Mouse (Mus musculus): ENCODE measurements around the gene Rbfox1.

DNA sequence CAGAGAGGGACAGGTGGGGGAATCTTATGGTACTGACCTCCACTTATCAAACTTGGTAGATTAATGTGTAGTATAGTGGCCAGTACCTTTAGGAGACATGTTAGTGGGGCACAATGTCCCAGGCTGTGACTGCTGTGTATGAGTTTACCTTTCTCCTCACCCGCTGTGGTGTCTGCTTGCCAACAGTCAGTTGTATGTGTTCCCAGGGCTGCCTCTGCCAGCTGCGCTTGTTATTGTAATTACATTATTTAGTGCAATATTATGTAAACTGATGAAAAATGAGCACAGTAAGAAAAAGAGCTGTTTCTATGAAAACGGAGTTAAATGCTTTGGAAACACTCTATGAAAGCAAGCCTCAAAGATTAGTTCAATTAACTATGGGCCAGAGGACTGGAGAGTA lies 928.7 kb downstream of the Rbfox1 start:
- TF ChIP-seq CTCF (IDR thresholded peaks at IDR 0.05; ENCODE audit: control insufficient read depth, insufficient read depth, insufficient read length) (no peak), USF1 (IDR thresholded peaks at IDR 0.05; ENCODE audit: low read depth) (no peak), CEBPB (IDR thresholded peaks at IDR 0.05; ENCODE audit: low read depth) (no peak), MYOG (IDR thresholded peaks at IDR 0.05; ENCODE audit: control insufficient read depth, extremely low read depth, insufficient read length) (no peak), MYOD1 (IDR thresholded peaks at IDR 0.05; ENCODE audit: control insufficient read depth, insufficient read length, low read depth) (no peak)

All from C2C12 (cell line).